Mouse (Mus musculus) kidney, adult 2 months (tissue): ENCODE data around the gene Erc2.

ENCODE experiments used
- CTCF ChIP-seq: fragments of 200-500 bp; conservative IDR thresholded peaks from 2 replicates; pipeline ENCODE4 v1.5.1; 2011; ENCODE audit warnings: low read depth, mild to moderate bottlenecking, control low read depth, low read length, moderate library complexity, mixed read lengths; ENCODE audit not compliant: insufficient read depth, insufficient read length
- POLR2A ChIP-seq: fragments of 200-500 bp; IDR thresholded peaks from one replicate; pipeline ENCODE4 v1.6.1; 2011; ENCODE audit warnings: low read depth, low read length, control low read depth

GRCm38 (mm10) chr14:27731086-27731485 is 108.9 kb downstream of the Erc2 start:
- TF ChIP-seq POLR2A (no peak), CTCF (no peak)
